Mouse (Mus musculus) ES-Bruce4 (cell line): ENCODE results near the gene Tnfrsf14.

Experiments used
- CTCF ChIP-seq: IDR thresholded peaks from one replicate; pipeline ENCODE4 v1.8.1; 2011; ENCODE audit warnings: low read depth, low read length
- EP300 ChIP-seq: IDR thresholded peaks from 2 replicates; pipeline ENCODE4 v1.6.1; 2011; ENCODE audit warnings: low read depth, low read length; ENCODE audit not compliant: insufficient read depth
- POLR2A ChIP-seq: IDR thresholded peaks from one replicate; pipeline ENCODE4 v1.8.1; 2011; ENCODE audit warnings: low read length; ENCODE audit not compliant: insufficient read depth

- TF ChIP-seq CTCF (no peak), EP300 (no peak), POLR2A (no peak)
These were observed 41.3 kb downstream of the Tnfrsf14 start for GRCm38 (mm10) chr4:154886876-154887592.
